Mouse (Mus musculus): ENCODE results near the gene Ppm1m.

DNA sequence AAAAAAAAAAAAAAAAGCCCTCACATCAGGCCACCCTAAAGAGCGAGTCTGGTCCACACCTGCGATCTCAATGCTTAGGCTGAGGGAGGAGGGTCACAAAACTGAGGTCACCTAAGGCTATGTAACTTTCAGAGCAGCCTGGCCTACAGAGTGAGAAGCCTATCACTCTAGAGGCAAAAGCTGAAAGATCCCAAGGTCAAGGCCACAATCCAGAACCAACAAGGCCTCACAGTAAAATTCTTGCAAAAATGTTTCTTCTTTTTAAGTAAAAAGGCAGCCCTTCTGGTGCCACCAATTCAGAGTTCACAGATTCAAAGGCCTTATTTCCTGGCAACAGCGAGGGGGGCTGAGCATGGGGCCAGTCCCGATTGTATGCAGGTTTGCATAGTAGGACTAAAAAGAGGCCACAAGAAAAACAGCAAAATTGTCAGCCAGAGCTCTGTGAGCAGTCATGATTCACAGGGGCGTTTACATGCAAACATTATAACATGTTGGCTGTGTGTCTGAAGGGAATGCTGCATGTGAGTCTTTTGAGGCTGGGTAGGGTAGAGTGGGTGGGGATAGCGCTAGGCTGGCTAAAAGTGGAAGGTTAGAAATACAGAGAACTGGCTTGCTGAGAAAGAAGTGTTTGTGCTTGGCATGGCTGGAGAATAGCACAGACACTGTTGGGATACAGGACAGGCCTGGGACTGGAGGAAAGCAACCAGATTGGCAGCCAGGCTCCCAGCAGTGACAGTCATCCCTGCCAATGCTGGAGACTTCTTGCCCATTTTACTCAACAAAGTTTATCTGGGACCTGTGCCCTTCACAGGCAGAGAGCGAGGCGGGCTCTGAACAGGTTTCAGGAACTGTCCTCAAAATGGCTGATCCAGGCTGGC is 5.4 kb downstream of the Ppm1m start:
- no peak for TF ChIP-seq POLR2A (IDR thresholded peaks at IDR 0.05; ENCODE audit: extremely low read depth, insufficient read depth, low read length)
- TF ChIP-seq CTCF (IDR thresholded peaks at IDR 0.05; ENCODE audit: low read depth, low read length), result no peak

All from liver, adult 2 months (tissue).